Mouse (Mus musculus) CH12.LX (cell line): ENCODE measurements around the gene Lamc1.

Experiments used
- BHLHE40 ChIP-seq: IDR thresholded peaks from 2 replicates; pipeline ENCODE4 v1.6.1; 2011; ENCODE audit warnings: mild to moderate bottlenecking, low read depth, low read length, improper control_type of control experiment
- CTCF ChIP-seq, 2 experiments: IDR thresholded peaks in 1 of 2; conservative IDR thresholded peaks in 1 of 2; 2 replicates each; pipeline ENCODE4 v1.5.1; 2011 to 2012; ENCODE audit warnings: low read depth in 2 of 2, low read length in 2 of 2, improper control_type of control experiment in 1 of 2, inconsistent platforms in 1 of 2, mild to moderate bottlenecking in 1 of 2, moderate library complexity in 1 of 2
- GABPA ChIP-seq: IDR thresholded peaks from 2 replicates; pipeline ENCODE4 v1.6.1; 2012; ENCODE audit warnings: low read depth, low read length, improper control_type of control experiment, inconsistent platforms; ENCODE audit not compliant: insufficient replicate concordance
- HCFC1 ChIP-seq: IDR thresholded peaks from 2 replicates; pipeline ENCODE4 v1.6.1; 2012; ENCODE audit warnings: low read depth, mild to moderate bottlenecking, inconsistent platforms, low read length, improper control_type of control experiment
- MAFK ChIP-seq: IDR thresholded peaks from 2 replicates; pipeline ENCODE4 v1.6.1; 2011; ENCODE audit warnings: low read length, improper control_type of control experiment; ENCODE audit not compliant: insufficient replicate concordance
- MAX ChIP-seq: IDR thresholded peaks from 2 replicates; pipeline ENCODE4 v1.6.1; 2011; ENCODE audit warnings: low read length, improper control_type of control experiment
- MAZ ChIP-seq: IDR thresholded peaks from 2 replicates; pipeline ENCODE4 v1.6.1; 2012; ENCODE audit warnings: low read depth, mild to moderate bottlenecking, inconsistent platforms, low read length, improper control_type of control experiment, moderate library complexity
- MXI1 ChIP-seq: IDR thresholded peaks from 2 replicates; pipeline ENCODE4 v1.6.1; 2011; ENCODE audit warnings: mild to moderate bottlenecking, low read depth, low read length, improper control_type of control experiment
- MYC ChIP-seq: IDR thresholded peaks from 2 replicates; pipeline ENCODE4 v1.6.1; 2011; ENCODE audit warnings: low read depth, mild to moderate bottlenecking, improper control_type of control experiment, low read length
- POLR2A ChIP-seq: IDR thresholded peaks from 2 replicates; pipeline ENCODE4 v1.6.1; 2011; ENCODE audit warnings: low read depth, mild to moderate bottlenecking, improper control_type of control experiment, low read length
- TCF12 ChIP-seq: IDR thresholded peaks from 2 replicates; pipeline ENCODE4 v1.6.1; 2014; ENCODE audit warnings: low read depth, mild to moderate bottlenecking, inconsistent platforms, low read length, improper control_type of control experiment
- ZKSCAN1 ChIP-seq: IDR thresholded peaks from 2 replicates; pipeline ENCODE4 v1.6.1; 2012; ENCODE audit warnings: low read depth, inconsistent platforms, low read length, improper control_type of control experiment, borderline replicate concordance
- ZNF384 ChIP-seq: IDR thresholded peaks from 2 replicates; pipeline ENCODE4 v1.6.1; 2012; ENCODE audit warnings: low read depth, low read length, improper control_type of control experiment, inconsistent platforms

DNA sequence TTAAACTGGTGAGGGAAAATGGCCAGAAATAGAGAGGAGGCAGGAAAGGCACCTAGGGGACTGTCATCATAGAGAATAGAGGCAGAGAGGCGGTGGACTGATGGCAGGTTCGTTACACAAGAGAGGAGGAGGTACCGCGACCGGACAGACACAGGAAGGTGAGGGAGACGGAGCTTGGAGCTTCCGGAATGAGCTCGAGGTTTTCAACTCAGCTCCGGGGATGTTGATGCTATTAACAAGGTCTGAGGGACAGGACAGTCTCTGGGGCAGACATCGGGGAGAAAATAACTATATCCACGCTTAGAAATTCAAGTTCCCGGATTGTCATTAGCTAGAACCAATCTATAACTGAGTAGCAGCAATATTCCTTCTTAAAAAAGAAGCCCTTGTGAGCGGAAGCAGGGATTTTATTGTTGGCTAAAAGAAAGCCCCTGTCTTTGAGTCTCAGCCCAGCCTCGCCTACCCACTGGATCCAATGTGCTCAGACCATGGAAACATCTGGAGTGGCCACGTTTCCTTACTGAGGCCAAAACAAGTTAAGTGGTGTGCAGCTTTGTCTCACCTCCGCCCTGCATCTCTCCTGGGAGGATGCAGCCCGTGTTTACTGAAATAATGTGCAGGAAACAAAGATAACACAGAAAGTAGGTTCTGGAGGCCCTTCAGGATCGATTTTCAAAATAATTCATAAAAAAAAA lies 21.3 kb upstream of the Lamc1 start:
- no peak for TF ChIP-seq BHLHE40
- TF ChIP-seq CTCF (conservative IDR thresholded peaks at IDR 0.05 in 1 of 2, IDR thresholded peaks at IDR 0.05 in 1 of 2; ENCODE audit: low read depth in 2 of 2, low read length in 2 of 2): no peak
- no peak for TF ChIP-seq ZKSCAN1
- no peak for TF ChIP-seq HCFC1
- no peak for TF ChIP-seq MAX
- no peak for TF ChIP-seq ZNF384
- TF ChIP-seq POLR2A: no peak
- no peak for TF ChIP-seq MAZ
- no peak for TF ChIP-seq MYC
- no peak for TF ChIP-seq TCF12
- TF ChIP-seq MXI1: no peak
- TF ChIP-seq GABPA: no peak
- TF ChIP-seq MAFK: no peak
